Mouse (Mus musculus) cerebellum, adult 2 months (tissue): ENCODE measurements around the gene Nxph4.

Experiments used
- CTCF ChIP-seq: fragments of 200-500 bp; IDR thresholded peaks from 2 replicates; pipeline ENCODE4 v1.5.1; 2011; ENCODE audit warnings: low read depth, mild to moderate bottlenecking, control low read depth, low read length, moderate library complexity, borderline replicate concordance; ENCODE audit not compliant: insufficient read depth
- POLR2A ChIP-seq: fragments of 200-500 bp; IDR thresholded peaks from 2 replicates; pipeline ENCODE4 v1.6.1; 2011; ENCODE audit warnings: low read length, control low read depth, borderline replicate concordance; ENCODE audit not compliant: insufficient read depth

DNA sequence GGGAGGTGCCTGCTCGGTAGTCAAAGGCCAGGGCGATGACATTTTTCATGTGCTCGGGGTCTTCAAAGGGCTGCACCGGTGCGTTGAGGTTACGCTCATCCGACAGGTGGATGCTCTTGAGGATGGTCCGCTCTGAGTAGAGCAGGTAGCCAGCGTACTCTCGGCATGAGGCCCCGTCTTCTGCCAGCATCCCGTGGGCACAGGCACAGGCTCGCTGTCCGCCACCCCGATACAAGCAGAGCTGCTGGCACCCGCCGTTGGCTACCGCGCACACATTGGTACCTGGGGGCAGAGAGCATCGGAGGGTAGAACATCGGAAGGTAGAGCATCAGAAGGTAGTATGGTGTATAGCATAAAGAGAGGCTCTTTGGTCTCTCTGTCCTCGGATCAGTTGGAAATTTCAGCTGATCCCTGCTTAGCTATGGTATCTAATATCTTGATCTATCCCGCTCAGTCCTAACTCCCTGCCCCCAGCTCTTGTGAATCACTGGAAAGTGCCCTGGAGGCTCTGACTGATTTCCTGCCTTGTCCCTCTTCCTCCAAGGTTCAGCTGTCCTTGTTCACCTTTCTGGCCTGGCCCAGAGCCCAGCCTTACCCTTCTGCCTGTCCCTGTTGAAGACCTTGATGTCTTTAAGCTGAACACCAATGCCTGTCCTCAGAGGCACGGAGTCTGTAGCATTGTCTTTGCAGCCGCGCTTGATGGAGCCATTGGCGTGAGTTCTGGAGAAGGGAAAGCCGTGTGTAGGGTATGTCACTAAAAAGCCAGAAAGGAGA lies 32.4 kb upstream of the Nxph4 start:
- no peak for TF ChIP-seq CTCF
- TF ChIP-seq POLR2A, result no peak
